Mouse (Mus musculus) heart, postnatal 4 days (tissue): ENCODE measurements around the gene Aif1. TPM values are rescaled to one million over a fixed set of nuclear protein-coding genes. Genes with fewer than 3 reads are reported as not detected.

ENCODE experiments used
- microRNA-seq, 2 experiments: library from miRNA; unstranded; fragments of <30 nt; microRNA quantifications; one replicate each; pipeline ENCODE4 v1.2.0; 2021 to 2022
- total RNA-seq, 2 experiments: library from RNA; stranded (reverse); gene quantifications; 2 replicates each; pipeline ENCODE4 v1.2.3; 2021

Gene Aif1
- total RNA-seq, 2 experiments from 2014 or later, result 2.9 to 3.4 TPM

Small RNAs within 50 kb of the gene (microRNA-seq; reads per million reads assigned to microRNA genes)
- gene Mir6973a (0 reads per million in 2 experiments), gene Mir6974 (0 reads per million in 2 experiments)

Other genes starting within 250 kb of the Aif1 start
- gene Neu1, start 244.8 kb downstream of the Aif1 start, total RNA-seq, result 10 to 100 TPM; 10.1 to 11.7 TPM
- 1 to 10 TPM; 4.8 to 5.2 TPM for gene Hspa1b, start 216.8 kb downstream of the Aif1 start, total RNA-seq
- gene Gm20481, start 206.2 kb downstream of the Aif1 start, total RNA-seq, result not detected
- gene Hspa1a, start 203.9 kb downstream of the Aif1 start, total RNA-seq, result 1 to 10 TPM; 2.6 to 2.9 TPM
- 1 to 10 TPM; 5.3 to 6.6 TPM for gene Hspa1l, start 203.4 kb downstream of the Aif1 start, total RNA-seq
- 10 to 100 TPM; 52.2 to 55.0 TPM for gene Lsm2, start 194.2 kb downstream of the Aif1 start, total RNA-seq
- 10 to 100 TPM; 46.7 to 49.0 TPM for gene Vars, start 175.1 kb downstream of the Aif1 start, total RNA-seq
- 1 to 10 TPM; 1.6 to 1.8 TPM for gene Vwa7, start 159.5 kb downstream of the Aif1 start, total RNA-seq
- 1 to 10 TPM in 1 of 2 experiments, under 1 TPM in 1; 0.74 to 1.3 TPM for gene Sapcd1, start 148.1 kb downstream of the Aif1 start, total RNA-seq
- gene Msh5, start 129.3 kb downstream of the Aif1 start, total RNA-seq, result 1 to 10 TPM; 4.0 to 6.5 TPM
- gene Clic1, start 126.1 kb downstream of the Aif1 start, total RNA-seq, result 100 to 1,000 TPM; 166 to 167 TPM
- 100 to 1,000 TPM; 104 to 106 TPM for gene Ddah2, start 117.0 kb downstream of the Aif1 start, total RNA-seq
- not detected for gene Ly6g6c, start 110.7 kb downstream of the Aif1 start, total RNA-seq
- gene Mpig6b, start 109.9 kb downstream of the Aif1 start, total RNA-seq, result under 1 TPM in 1 of 2 experiments, not detected in 1; 0.47 TPM
- not detected for gene Ly6g6e, start 99.2 kb downstream of the Aif1 start, total RNA-seq
- 1 to 10 TPM; 1.6 to 2.4 TPM for gene Ly6g6d, start 98.0 kb downstream of the Aif1 start, total RNA-seq
- gene Ly6g6f, start 90.5 kb downstream of the Aif1 start, total RNA-seq, result not detected
- gene Abhd16a, start 86.8 kb downstream of the Aif1 start, total RNA-seq, result 10 to 100 TPM; 50.6 to 53.5 TPM
- not detected for gene Ly6g5c, start 67.8 kb downstream of the Aif1 start, total RNA-seq
- under 1 TPM; 0.52 to 0.62 TPM for gene Ly6g5b, start 60.6 kb downstream of the Aif1 start, total RNA-seq
- gene Gpank1, start 54.6 kb downstream of the Aif1 start, total RNA-seq, result 1 to 10 TPM; 6.0 to 6.2 TPM
- gene Csnk2b, start 54.0 kb downstream of the Aif1 start, total RNA-seq, result 100 to 1,000 TPM; 189 to 196 TPM
- gene D17H6S53E, start 49.7 kb downstream of the Aif1 start, total RNA-seq, result 10 to 100 TPM; 26.6 to 27.3 TPM
- gene Apom, start 44.0 kb downstream of the Aif1 start, total RNA-seq, result not detected
- 100 to 1,000 TPM; 318 to 321 TPM for gene Bag6, start 40.9 kb downstream of the Aif1 start, total RNA-seq
- 100 to 1,000 TPM; 248 to 251 TPM for gene Prrc2a, start 11.2 kb downstream of the Aif1 start, total RNA-seq
- gene Lst1, start 12.4 kb upstream of the Aif1 start, total RNA-seq, result 1 to 10 TPM; 4.2 to 4.8 TPM
- 1 to 10 TPM in 1 of 2 experiments, under 1 TPM in 1; 0.81 to 1.0 TPM for gene Ltb, start 18.4 kb upstream of the Aif1 start, total RNA-seq
- gene Tnf, start 25.9 kb upstream of the Aif1 start, total RNA-seq, result 1 to 10 TPM in 1 of 2 experiments, under 1 TPM in 1; 0.76 to 1.3 TPM
- gene Lta, start 29.3 kb upstream of the Aif1 start, total RNA-seq, result under 1 TPM; 0.26 to 0.32 TPM
- gene Gm16181, start 44.8 kb upstream of the Aif1 start, total RNA-seq, result under 1 TPM in 1 of 2 experiments, not detected in 1; 0.52 TPM
- gene Atp6v1g2, start 57.6 kb upstream of the Aif1 start, total RNA-seq, result 1 to 10 TPM; 8.0 to 9.3 TPM
- 10 to 100 TPM; 10.8 to 11.0 TPM for gene Nfkbil1, start 59.7 kb upstream of the Aif1 start, total RNA-seq
- 100 to 1,000 TPM; 221 to 230 TPM for gene Ddx39b, start 65.7 kb upstream of the Aif1 start, total RNA-seq
- gene H2-D1, start 86.7 kb upstream of the Aif1 start, total RNA-seq, result 10 to 100 TPM; 45.9 to 50.4 TPM
- under 1 TPM; 0.43 to 0.55 TPM for gene H2-Q1, start 144.3 kb upstream of the Aif1 start, total RNA-seq
- gene H2-Q2, start 166.2 kb upstream of the Aif1 start, total RNA-seq, result under 1 TPM; 0.64 to 0.77 TPM
- 1 to 10 TPM; 8.0 TPM for gene H2-Q4, start 203.5 kb upstream of the Aif1 start, total RNA-seq
- gene H2-Q6, start 248.8 kb upstream of the Aif1 start, total RNA-seq, result under 1 TPM; 0.21 to 0.52 TPM